Mouse (Mus musculus) heart, adult 11 months (tissue): Measurements from ENCODE around the gene Itpk1.

ENCODE experiments used
- DNase-seq: peaks from one replicate; pipeline ENCODE4 v3.0.0; 2022

Gene Itpk1

GRCm38 (mm10) chr12:102713153-102713865 lies 8.6 kb upstream of the Itpk1 start:
- peak; percentile 88 for DNase-seq

GRCm38 (mm10) chr12:102710851-102711375 lies 6.2 kb upstream of the Itpk1 start:
- DNase-seq, result peak; percentile 60

GRCm38 (mm10) chr12:102709896-102710295 lies 5.2 kb upstream of the Itpk1 start:
- DNase-seq, result peak; percentile 56

GRCm38 (mm10) chr12:102708220-102708619 lies 3.5 kb upstream of the Itpk1 start:
- DNase-seq, result peak; percentile 93

- DNase-seq, result peak; percentile 87
Observed at GRCm38 (mm10) chr12:102706833-102707463, 2.2 kb upstream of the Itpk1 start.

- no peak for DNase-seq
Observed at GRCm38 (mm10) chr12:102705906-102706640, 1.3 kb upstream of the Itpk1 start.

GRCm38 (mm10) chr12:102705216-102705871 lies 614 bp upstream of the Itpk1 start:
- DNase-seq, result peak; percentile 98

GRCm38 (mm10) chr12:102703921-102704408 lies 765 bp downstream of the Itpk1 start:
- no peak for DNase-seq

- peak; percentile 93 for DNase-seq
Observed at GRCm38 (mm10) chr12:102703441-102703840, 1.3 kb downstream of the Itpk1 start.

GRCm38 (mm10) chr12:102703111-102703412 lies 1.7 kb downstream of the Itpk1 start:
- DNase-seq, result no peak

GRCm38 (mm10) chr12:102702356-102703110 lies 2.2 kb downstream of the Itpk1 start:
- DNase-seq, result peak; percentile 95

GRCm38 (mm10) chr12:102701691-102702207 lies 3.0 kb downstream of the Itpk1 start:
- DNase-seq, result peak; percentile 90

GRCm38 (mm10) chr12:102700453-102700852 lies 4.3 kb downstream of the Itpk1 start:
- DNase-seq, result peak; percentile 82

- peak; percentile 67 for DNase-seq
Observed at GRCm38 (mm10) chr12:102699156-102699555, 5.6 kb downstream of the Itpk1 start.

GRCm38 (mm10) chr12:102698089-102698684 lies 6.5 kb downstream of the Itpk1 start:
- DNase-seq, result peak; percentile 89

GRCm38 (mm10) chr12:102697381-102697780 lies 7.3 kb downstream of the Itpk1 start:
- DNase-seq, result peak; percentile 83

GRCm38 (mm10) chr12:102696635-102697354 lies 7.9 kb downstream of the Itpk1 start:
- peak; percentile 87 for DNase-seq

- DNase-seq, result peak; percentile 87
Observed at GRCm38 (mm10) chr12:102695369-102696239, 9.1 kb downstream of the Itpk1 start.

GRCm38 (mm10) chr12:102691761-102692160 lies 13.0 kb downstream of the Itpk1 start:
- DNase-seq, result no peak

- DNase-seq, result peak; percentile 97
Observed at GRCm38 (mm10) chr12:102691180-102691579, 13.6 kb downstream of the Itpk1 start.
